Mouse (Mus musculus) cortical plate, adult 2 months (tissue): ENCODE data around the gene Hoxc12. TPM values are rescaled to one million over a fixed set of nuclear protein-coding genes. Genes with fewer than 3 reads are reported as not detected.

ENCODE experiments used
- H3K27ac ChIP-seq: fragments of 200-500 bp; 2 replicates; pipeline ENCODE4 v1.5.1; 2012; ENCODE audit warnings: low read length, control low read depth, inconsistent platforms; ENCODE audit not compliant: insufficient read depth
- H3K4me1 ChIP-seq: fragments of 200-500 bp; 2 replicates; pipeline ENCODE4 v1.6.1; 2011; ENCODE audit warnings: low read length; ENCODE audit not compliant: control insufficient read depth, insufficient read depth
- H3K4me3 ChIP-seq: fragments of 200-500 bp; 2 replicates; pipeline ENCODE4 v1.5.1; 2011; ENCODE audit warnings: mild to moderate bottlenecking, low read length, control low read depth; ENCODE audit not compliant: insufficient read depth
- CTCF ChIP-seq: fragments of 200-500 bp; IDR thresholded peaks from 2 replicates; pipeline ENCODE4 v1.5.1; 2011; ENCODE audit warnings: mild to moderate bottlenecking, control low read depth, low read length; ENCODE audit not compliant: insufficient read depth; ENCODE audit errors: extremely low read depth
- POLR2A ChIP-seq: fragments of 200-500 bp; IDR thresholded peaks from 2 replicates; pipeline ENCODE4 v1.6.1; 2011; ENCODE audit warnings: mild to moderate bottlenecking, low read length, control low read depth; ENCODE audit not compliant: insufficient read depth; ENCODE audit errors: extremely low read depth
- polyA plus RNA-seq: library from polyadenylated mRNA; depleted of rRNA; stranded (reverse); fragments of >200 nt; gene quantifications from 2 replicates; pipeline ENCODE4 v1.2.3, GENCODE M21; 2012

Hoxc12 gene
- polyA plus RNA-seq, 1 experiment = not detected

DNA sequence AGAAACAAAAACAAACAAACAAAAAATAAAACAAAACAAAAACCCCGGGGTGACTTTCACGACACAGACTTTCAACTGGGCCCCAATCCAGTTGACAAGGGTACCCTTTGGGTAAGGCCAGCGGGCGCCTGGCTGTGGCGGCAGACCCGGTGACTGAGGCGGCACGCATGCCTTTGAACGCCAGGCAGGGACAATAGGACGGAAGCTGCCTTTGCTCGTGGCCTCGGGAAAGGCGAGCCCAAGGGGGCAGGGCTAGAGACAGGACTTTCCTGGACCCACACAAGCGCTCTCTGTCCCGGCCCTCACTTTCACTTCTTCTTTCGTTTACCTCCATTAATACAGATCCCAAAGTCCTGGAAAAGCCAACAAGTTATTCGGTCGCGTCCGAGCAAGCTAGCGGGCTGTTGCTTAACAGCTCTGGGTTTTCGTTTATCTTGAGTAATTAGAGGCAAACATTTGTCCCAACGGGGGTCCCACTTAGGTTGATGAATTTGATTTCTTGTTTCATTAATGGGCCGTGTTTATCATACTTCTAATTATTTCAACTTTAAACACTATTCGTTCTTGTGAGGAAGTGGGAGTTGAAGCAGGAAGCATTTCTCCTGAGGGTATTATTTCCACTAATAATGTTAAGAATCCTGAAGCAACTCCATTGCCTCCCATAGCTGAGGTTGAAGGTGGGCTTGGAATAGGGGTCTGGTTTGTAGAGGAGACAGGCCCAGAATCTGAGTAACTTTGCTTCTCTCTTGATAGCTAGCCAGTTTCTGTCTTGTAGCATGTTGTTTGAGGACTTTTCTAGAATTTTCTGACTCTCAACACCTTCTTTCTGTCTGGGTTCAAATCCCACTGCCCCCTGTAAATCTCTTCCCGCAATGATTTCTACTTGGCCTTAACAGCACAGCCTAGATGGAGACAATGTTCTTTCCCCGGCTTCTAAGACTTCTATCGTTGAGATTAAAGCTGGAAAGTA, 27.4 kb downstream of the Hoxc12 start:
- Histone ChIP-seq H3K4me1 (no peaks in the 10 kb centered on the region), H3K4me3 (no peak overlapping the region)
- TF ChIP-seq POLR2A (no peak), CTCF (no peak)

DNA sequence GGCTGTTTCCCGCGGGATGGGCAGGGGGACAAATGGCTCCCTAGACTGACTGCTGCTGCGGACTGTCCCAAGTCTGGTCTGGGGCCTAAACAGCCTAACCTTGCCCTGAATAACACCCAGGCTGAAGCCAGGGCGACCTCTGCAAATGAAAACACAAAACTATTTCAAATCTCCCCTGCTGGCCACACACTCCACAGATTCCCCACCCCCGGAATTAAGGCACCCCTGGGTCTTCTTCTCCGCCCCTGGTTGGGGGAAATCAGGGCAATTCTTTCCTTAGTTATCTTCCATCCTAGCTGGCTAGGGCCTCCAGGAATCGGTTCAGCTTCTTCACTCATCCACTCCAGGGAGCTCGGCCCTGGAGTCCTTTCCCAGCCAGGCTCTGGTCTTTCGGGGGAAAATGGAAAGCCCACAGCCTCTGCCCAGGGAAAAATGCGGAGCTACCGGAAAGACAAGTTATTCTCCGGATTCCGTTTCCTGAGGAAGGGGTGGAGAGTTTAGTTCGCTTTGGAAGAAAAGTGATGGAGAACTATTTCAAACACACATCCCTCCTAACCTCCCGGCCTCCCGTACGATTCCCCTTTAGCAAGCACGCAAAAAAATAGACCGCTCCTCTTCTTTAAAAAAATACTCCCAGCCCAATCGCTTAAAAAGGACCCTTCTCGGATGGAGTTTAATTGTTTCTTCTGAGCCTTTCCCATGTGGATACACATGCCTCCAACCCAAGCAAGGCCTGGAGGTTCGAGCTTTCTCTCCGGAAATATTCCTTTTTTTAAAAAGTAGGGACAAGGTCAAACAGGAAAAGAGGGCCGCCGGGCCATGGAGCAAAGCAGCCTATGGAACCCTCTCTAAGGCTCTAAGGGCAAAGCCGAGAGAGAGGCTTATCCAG, 28.7 kb downstream of the Hoxc12 start:
- TF ChIP-seq CTCF = no peak
- Histone ChIP-seq H3K27ac (no peak overlapping the region), H3K4me3 (no peak overlapping the region), H3K4me1 (no peaks in the 10 kb centered on the region)

More for the DNA sequence above, 27.4 kb downstream of the Hoxc12 start:
- no peak overlapping the region for H3K27ac ChIP-seq

DNA sequence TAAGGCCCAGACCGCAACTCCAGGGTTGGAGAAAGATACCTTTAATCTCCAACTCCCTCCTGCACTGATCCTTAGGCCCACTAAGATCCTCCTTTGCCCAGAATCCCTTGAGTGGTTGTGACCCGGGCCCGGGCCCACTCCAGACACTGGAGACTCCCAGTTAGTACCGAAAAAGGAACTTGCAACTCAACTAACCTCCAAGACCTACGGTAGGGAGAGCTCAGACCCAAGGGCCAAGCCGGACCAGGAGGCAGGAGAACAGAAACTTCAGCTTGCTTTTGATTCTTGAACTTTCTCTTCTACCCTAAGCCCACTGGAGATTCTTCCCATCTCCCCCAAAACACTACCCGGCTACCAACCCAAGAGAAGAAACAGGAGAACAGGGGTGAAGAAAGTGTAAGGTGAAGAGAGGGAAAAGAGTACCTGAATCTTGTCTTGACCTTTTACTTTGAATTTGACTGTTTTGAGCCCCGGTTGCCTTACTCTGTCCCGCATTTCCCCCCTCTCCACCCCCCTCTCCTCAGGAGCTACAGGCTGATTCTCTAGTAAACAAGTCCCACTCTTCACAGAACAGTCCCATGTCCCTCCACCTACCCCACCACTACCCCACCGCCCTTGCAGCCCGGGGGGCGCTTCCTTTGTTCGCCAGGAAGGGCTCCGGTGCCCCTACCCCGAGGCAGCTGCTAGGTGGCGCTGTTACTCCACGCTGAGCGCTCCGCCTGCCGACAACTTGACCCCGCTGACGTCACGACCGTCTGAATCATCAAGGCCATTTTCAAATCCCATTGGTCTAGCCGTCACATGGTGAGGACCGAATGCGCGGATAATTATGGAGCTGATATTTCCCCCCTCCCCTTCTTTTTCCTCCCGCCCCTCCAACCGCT, 29.6 kb downstream of the Hoxc12 start:
- H3K4me3 ChIP-seq = no peak overlapping the region
- TF ChIP-seq POLR2A (no peak), CTCF (no peak)
- no peaks in the 10 kb centered on the region for H3K4me1 ChIP-seq
- H3K27ac ChIP-seq = no peak overlapping the region

DNA sequence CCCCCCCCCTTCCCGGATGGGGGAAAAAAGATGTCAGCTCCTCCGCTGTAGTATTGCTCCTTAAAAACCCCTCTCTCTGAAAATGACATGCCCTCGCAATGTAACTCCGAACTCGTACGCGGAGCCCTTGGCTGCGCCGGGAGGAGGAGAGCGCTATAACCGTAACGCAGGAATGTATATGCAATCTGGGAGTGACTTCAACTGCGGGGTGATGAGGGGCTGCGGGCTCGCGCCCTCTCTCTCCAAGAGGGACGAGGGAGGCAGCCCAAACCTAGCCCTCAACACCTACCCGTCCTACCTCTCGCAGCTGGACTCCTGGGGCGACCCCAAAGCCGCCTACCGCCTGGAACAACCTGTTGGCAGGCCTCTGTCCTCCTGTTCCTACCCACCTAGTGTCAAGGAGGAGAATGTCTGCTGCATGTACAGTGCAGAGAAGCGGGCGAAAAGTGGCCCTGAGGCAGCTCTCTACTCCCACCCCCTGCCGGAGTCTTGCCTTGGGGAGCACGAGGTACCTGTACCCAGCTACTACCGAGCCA, 30.3 kb downstream of the Hoxc12 start, which contains the start of gene Hoxc10:
TSS of gene Hoxc10 (plus strand) at position 21 of the 536 bp plus-strand sequence.
- Histone ChIP-seq H3K4me3 (no peak within 1 kb of the TSS), H3K27ac (no peak within 1 kb of the TSS), H3K4me1 (no peaks in the 10 kb centered on the region)
- TF ChIP-seq CTCF = no peak
- TF ChIP-seq POLR2A = no peak

DNA sequence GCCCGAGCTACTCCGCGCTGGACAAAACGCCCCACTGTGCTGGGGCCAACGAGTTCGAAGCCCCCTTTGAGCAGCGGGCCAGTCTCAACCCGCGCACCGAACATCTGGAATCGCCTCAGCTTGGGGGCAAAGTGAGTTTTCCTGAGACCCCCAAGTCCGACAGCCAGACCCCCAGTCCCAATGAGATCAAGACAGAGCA, 30.7 kb downstream of the Hoxc12 start, which contains the start of gene Hoxc5:
TSS of gene Hoxc5 (plus strand) at position 132 of the 199 bp plus-strand sequence.
- Histone ChIP-seq H3K4me3 (no peak within 1 kb of the TSS), H3K27ac (no peak within 1 kb of the TSS), H3K4me1 (no peaks in the 10 kb centered on the region)
- TF ChIP-seq POLR2A = no peak
- no peak for TF ChIP-seq CTCF

DNA sequence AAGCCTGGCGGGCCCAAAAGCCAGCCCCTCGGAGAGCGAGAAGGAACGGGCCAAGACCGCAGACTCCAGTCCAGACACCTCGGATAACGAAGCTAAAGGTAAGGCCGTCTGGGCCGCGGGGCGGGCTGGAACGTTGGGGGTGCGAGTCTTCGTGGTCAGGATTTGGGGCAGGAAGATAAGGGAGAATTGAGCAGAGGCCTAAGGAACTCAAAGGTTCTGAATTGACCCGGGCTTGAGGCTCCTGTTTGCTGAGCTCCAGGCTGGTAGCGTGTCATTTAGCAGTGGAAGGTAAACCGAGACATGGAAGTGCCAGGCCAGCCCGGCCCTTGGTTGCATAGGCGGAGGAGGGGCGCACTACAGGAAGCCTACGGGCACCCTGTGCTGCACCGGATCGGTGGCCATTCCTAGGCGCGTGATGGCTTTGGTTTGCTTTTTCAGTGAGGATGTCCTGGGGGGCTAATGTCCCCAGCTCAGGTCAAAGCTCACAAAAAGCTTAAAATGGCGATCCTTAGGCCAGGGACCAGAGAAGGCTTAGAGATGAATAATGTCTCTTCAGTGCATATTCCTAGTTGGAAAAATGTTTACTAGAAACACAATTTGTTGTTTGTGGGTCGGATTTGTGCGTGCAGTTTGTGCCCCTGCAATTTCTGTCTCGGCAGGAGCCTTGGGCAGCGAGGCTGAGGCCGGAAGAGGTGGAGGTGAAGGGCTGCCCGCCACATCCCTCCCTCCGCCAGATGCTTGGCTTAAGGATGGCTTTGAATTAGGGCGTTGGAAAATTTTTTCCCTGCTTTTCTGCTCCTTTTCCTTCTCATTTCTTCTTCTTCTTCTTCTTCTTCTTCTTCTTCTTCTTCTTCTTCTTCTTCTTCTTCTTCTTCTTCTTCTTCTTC, 31.2 kb downstream of the Hoxc12 start:
- H3K4me1 ChIP-seq = no peaks in the 10 kb centered on the region
- no peak overlapping the region for H3K27ac ChIP-seq
- H3K4me3 ChIP-seq = no peak overlapping the region
- TF ChIP-seq CTCF = no peak
- TF ChIP-seq POLR2A = no peak

DNA sequence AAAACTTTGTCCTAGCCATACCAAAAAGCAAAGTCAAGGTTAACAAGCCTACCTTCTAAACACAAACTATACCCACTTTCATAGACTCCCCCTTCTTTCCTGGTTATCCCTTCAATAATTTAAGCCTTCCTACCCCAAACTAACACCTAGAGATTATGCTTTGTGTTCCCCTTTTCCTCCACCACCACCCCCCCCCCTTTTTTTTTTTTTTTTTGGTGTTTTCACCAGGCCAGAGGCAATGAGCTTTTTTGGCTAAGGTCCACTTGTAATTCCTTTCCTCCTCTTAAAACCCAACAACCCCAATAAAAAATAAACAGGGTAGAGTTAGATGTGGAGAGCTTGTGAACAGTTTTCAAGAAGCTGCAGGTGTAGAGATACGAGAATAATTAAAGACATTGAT, 32.7 kb downstream of the Hoxc12 start:
- TF ChIP-seq POLR2A (no peak), CTCF (no peak)
- Histone ChIP-seq H3K4me1 (no peaks in the 10 kb centered on the region), H3K4me3 (no peak overlapping the region), H3K27ac (no peak overlapping the region)

DNA sequence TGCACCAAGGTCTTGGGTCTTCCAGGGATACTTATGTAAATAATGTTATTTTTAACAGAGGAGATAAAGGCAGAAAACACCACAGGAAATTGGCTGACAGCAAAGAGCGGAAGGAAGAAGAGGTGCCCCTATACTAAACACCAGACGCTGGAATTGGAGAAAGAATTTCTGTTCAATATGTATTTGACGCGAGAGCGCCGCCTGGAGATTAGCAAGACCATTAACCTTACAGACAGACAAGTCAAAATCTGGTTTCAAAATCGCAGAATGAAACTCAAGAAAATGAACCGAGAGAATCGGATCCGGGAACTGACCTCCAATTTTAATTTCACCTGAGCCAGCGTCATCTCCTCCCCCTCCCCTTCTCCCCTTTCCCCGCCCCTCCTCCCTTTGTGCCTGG, 34.2 kb downstream of the Hoxc12 start:
- TF ChIP-seq POLR2A (no peak), CTCF (no peak)

DNA sequence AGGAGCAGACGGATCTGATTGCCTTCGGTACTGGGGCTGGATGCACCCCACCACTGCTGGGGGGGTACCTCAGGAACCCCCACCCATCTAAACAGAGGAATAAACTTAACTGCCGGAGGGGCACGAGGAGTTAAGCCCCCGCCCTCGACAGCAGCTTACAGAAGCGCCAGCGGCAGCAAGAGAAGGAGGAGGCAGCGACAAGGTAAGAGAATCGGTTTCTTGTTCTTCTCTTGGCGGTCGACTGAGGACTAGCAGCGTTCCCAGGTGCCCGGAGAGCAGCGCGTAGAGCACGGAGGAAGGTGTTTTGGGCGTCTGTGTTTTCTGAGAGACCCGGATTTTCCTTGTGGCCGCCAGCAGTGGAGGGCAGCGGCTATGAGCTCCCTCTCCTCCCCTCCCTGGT, 35.7 kb downstream of the Hoxc12 start:
- Histone ChIP-seq H3K4me1 (no peaks in the 10 kb centered on the region), H3K27ac (no peak overlapping the region), H3K4me3 (no peak overlapping the region)
- TF ChIP-seq POLR2A = no peak
- TF ChIP-seq CTCF = no peak

More for the DNA sequence above, 34.2 kb downstream of the Hoxc12 start:
- no peak overlapping the region for H3K27ac ChIP-seq
- no peaks in the 10 kb centered on the region for H3K4me1 ChIP-seq
- H3K4me3 ChIP-seq = no peak overlapping the region
